Mouse (Mus musculus): ENCODE measurements around the gene Atp6v0d1.
A peak's percentile ranks its signal among the peaks of the same experiment; 100 is the strongest.

DNA sequence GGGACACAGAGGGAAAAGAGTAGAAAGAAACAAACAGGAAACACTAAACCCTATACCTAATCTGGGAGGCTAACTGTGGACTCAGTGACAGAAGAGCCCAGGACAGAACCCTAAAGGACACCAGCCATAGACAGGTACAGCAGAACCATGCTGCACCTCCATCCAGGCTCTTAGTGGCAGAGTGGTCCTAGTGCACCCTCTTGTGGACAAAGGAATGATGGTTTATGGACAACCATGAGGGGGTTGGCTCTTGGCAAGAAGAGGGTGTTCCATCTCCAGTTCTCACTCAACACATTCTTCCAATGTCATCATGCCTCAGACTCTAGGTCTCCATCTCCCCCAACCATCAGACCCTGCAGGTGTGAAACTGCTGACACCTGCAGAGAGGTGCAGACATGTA lies 11.8 kb downstream of the Atp6v0d1 start:
- TF ChIP-seq CTCF (IDR thresholded peaks at IDR 0.05; ENCODE audit: low read depth, low read length): peak; percentile 48
- TF ChIP-seq POLR2AphosphoS5 (IDR thresholded peaks at IDR 0.05; ENCODE audit: insufficient replicate concordance, low read depth, low read length): no peak

All from G1E (cell line).